Mouse (Mus musculus): ENCODE measurements around the gene Fam174b.
A peak's percentile ranks its signal among the peaks of the same experiment; 100 is the strongest.

Gene Fam174b

DNA sequence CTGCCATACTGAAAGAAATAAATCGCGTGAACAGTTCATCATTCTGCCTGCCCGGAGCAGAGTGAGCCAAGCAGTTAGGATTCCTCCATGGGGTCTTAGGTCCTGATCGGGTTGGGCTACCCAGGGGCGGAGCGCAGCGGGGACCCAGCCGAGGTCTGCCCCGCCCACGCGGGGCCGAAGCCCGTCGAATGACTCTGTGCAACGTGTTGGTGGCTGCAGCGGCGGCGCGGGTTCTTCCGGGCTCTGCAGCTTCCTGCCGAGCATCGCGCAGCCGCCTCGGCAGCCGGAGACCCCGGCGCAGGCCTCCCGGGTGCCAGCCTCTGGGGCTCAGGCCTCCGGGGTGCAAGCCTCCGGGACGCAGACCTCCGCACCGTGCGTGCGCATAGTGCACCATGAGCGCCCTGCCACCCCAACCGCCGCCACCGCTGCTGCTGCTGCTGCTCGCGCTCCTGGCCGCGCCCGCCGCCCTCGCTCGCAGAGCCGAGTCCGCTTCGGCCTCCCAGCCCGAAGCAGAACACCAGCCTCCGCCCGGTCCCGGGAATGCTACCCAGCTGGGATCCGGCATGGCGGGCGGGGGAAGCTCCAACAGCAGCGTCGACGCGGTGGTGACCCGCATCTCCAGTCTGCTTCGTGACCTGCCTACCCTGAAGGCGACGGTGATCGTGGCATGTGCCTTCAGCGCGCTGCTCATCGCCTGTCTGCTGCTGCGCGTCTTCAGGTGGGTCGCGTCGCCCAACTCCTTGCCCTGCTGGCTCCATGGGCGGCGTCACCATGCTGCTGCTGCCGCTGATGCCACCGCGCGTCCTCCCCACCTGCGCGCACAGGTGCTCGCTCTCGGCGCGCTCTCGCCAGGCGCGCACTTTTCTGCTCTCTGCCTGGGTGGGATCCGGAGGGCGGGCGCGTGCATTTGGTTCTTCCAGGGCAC lies at the start of gene Fam174b:
Fam174b (plus strand) TSS at position 192 of the 925 bp plus-strand sequence.
- DNase-seq = peak; percentile 48

DNA sequence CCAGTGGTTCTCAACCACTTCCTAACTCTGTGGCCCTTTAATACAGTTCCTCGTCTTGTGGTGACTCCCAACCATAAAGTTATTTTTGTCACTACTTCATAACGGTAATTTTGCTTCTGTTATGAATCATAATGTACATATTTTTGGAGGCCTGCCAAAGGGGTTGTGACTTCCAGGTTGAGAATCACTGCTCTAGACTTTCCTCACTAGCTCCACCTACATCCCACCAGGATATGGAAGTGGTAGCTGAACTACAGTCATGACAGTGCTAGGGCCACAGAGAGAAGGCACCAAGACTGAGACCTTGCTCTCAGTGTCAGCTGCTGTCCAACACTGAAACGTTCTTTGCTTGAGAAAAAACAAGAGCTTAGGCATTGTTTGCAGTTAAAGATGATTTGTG lies 43.0 kb upstream of the Fam174b start:
- DNase-seq = no peak

DNA sequence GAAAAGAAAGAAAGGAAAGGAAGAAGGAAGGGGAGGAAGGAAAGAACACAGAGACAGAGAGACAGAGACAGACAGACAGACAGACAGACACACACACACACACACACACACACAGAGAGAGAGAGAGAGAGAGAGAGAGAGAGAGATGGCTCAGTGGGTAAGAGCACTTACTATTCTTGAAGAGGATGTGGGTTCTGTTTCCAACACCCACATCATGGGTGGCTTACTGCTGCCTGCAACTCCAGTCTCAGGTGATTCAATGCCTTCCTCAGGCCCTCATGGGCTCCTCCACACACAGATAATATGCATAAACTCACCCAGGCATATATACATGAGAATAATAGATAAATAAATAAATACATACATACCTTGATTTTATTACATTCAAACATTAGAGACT lies 35.8 kb upstream of the Fam174b start:
- DNase-seq = no peak

DNA sequence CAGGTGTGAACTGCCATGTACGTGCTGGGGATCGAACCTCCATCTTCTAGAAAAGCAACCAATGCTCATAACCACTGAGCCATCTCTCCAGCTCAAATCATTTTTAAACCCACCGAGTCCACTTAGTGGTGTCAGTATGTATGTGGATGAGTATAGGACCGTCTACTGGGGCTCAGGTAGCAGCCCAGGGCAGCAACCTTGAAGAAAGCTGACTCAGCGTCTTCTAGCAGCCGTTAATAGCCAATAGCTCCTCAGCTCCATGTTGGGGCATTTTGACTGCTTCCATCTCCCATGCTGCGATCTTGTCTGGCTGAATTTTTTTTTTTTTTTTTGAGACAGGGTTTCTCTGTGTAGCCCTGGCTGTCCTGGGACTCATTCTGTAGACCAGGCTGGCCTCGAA lies 26.6 kb upstream of the Fam174b start:
- DNase-seq = no peak

DNA sequence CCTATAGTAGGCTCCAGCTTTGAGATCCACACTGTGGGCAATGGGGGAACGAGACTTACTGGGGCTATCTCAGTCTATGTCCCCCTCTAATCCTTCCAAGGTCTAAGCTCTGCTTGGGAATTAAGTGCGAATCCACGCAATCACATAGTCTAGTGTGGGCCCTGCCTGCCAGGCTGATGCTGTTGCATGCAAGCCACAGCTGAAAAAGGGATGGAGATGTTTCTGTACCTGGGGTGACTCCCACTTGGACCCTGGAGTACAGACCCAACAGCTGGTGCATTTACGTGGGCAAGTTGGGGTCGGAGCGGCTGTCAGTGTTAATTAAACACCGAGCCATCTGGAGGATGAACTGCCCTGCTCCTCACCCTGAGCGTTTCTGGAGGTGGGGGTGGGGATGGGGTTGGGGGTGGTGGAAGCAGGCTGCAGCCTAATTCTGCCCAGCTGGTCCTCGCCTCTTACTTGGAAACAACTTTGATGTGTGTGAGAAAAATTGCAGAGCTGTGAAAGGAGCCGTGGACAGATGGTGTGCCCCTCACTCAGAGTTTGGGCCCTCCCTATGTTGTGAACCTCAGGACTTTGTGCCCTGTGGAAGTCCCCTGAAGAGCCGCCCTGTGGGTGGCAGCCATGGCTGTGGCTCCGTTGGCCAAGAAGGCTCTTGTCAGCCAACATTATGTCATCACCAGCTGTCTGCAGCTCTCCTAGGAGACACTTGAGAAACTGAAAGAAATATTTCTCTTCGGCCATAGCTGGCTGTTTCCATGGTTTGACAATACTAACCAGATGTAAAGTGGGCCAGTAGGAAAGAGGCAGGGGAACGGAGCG lies 24.0 kb upstream of the Fam174b start:
- no peak for DNase-seq

DNA sequence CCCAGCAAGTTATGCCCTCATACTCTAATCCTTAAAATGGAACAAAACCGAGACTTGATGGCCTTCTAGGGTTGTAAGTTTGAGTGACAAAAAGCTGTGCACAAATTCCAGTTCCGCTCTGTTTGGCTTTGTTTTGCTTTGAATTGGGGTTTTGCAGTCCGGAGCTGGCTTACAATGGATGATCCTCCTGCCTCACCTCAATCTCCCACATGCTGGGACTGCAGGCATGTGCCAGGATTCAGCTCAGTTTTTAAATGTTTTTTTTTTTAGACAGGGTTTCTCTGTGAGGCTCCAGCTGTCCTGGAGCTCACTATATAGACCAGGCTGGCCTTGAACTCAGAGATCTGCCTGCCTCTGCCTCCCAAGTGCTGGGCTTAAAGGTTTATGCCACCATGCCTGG lies 23.3 kb upstream of the Fam174b start:
- DNase-seq = no peak

DNA sequence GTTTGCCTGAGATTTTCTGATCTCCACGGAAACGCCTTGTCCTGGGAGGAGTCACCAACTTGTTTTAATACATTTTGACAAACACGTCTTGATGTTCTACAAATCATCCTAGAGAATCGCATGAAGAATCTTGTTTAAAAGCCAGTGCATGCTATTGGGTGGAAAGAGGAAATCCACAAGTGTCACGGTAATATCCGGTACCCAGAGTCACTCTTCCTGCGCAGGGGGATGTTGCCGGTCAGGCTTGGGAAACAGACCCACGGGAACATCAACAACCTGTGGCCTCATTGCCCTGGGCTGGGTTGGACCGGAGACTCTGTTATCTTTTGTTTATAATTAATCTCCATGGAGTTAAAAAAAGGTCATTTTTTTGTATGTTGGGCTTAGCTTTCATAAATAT lies 22.1 kb upstream of the Fam174b start:
- DNase-seq = no peak

DNA sequence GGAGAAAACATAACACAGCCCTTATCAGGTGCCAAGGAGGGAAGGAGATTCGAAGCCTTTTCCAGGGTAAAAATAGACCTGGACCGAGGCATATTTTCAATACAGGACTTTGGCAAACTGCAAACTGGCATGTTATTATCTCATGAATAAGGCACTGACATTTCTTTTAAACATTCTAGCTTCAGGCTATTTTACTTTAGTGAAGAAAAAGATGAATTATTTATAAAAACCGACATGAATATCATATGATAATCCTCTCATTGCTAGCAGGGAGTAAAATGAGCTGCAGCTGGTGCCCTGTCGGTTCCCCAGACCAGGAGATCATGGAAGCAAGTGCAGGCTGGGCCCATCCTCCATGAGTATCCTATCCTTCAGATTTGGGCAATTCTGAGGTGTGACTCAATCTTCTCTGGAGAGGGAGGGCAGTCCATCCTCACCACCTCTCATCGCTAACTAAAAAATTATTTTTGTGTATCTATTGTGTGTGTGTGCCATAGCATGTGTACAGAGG lies 21.6 kb upstream of the Fam174b start:
- no peak for DNase-seq

DNA sequence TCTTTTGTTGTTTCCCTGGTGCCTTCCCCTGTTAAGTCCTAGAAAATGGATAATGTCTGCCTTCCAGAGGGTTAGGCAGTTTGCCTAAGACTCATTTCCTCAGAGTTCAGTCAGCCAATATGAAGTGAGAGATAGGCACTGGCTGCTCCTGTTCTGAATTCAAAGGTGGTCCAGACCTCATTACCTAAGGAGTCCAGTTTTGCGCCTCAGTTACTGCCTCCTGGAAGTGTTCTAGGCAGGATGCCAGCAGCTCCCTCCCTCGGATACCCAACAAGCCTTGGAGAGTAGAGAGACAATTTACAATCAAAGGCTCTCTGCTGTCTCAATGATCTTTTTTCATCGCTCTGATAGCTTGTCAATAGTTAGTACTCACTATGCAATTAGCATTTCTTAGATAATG lies 19.1 kb upstream of the Fam174b start:
- no peak for DNase-seq

DNA sequence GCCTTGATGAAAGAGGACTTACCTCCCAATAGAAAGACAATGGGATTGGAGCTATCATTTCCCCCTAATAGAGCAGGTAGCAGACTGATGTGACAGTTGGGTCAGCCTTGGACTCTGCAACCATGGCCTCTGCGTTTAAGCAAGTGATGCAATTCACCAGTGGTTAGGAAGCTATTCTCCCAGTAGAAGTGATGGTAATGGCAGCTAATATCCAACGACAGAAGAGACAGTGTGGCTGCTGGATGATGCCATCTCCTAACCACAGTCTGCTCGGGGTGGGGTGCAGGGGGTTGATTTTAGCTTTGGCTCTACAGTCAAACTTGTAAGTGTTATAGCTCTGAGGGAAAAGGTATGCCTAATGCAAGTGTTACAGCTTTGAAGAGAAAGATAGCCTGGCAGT lies 18.3 kb upstream of the Fam174b start:
- no peak for DNase-seq

DNA sequence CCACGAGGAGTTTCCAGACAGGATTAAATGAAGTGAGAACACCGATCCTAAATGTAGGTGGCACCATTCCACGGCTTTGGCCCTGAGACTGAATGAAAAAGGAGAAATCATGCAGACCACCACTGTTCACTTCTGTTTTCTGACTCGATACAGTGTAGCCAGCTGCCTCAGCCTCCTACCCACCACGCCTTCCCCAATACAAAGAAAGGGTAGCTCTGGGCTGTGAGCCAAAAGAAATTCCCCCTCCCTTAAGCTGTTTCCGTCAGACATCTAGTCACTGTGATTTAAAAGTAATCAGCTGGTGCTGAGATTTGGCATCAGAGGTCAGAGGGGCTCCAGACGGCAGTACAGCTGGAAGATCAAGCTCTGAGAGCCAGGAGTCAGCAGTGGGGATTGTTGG lies 10.2 kb upstream of the Fam174b start:
- no peak for DNase-seq

DNA sequence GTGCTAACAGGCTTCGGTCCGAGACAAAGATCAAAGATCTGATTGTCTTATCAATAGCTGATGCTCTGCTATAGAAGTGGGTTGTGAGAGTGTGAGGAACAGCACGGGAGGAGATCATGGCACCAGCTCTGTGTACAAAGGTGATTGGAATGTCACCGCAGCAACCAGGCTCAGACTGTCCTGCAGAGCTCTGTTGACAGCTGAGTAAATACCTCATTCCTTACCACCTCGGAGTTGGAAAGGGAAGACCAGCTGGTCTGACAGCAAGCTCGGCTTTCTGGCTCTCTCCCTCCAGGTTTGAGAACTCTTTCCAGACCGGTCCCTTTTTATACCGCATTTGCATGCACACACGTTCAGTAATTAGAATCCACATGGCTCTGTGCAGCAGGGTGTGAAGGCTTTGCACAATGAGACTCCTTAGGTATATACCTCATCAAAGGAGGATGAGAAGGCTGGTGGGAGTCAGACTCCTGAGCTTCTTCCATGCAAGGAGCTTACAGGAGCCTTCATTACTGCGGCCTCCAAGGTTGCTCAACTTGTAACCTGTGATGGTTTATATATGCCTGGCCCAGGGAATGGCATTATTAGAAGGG lies 9.6 kb upstream of the Fam174b start:
- DNase-seq = no peak

DNA sequence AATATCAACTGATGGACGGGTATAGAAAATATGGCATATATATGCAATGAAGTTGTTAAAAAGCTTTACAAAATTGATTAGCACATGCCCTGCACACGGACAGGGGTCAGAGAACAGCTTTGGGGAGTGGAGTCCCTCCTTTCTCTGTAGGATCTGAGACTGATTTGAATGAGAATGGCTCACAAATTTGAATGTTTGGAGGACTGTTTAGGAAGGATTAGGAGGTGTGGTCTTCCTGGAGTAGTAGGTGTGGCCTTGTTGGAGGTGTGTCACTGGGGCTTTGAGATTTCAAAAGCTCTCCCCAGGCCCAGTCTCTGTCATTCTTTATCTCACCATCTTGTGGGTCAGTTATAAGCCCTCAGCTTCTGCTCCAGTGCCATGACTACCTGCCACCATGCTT lies 4.1 kb upstream of the Fam174b start:
- DNase-seq = no peak

DNA sequence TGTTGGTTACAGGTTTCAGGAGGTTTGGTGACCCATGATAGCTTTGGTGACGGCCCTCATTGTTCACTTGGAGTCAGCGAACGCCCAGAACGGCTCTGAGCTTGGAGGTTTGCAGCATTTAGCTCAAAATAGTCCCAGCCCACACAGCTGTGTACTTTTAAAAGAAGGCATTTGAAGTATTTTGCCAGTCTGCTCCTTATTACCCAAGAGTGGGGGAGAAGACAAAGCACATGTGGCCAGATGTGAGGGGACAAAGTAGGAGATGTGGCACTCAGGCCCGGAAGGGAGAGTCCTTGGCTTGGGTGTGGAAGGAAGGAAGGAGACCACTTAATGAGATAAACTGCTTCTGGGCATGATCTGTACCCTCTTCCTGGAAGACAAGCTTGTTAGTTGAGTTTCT lies 1.3 kb downstream of the Fam174b start:
- DNase-seq = no peak

DNA sequence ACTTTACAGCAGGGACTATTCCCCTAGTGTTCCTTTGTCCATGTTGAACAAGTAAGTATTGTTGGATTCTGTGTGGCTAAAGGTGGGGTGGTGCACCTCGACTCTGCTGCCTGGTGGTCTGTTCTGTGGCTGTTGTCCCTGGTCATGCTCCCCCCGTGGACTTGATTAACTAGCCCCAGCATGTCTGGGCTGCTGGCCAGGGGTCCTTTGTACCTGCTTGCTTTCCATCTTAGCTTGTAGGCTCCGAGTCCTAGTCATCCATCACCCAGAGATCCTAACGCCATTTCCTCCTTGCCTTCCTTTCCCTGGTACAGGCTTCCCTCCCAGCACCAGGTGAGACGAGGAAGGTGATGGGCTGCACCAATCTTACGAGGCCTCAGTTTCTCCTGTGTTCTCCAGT lies 1.7 kb downstream of the Fam174b start:
- no peak for DNase-seq

DNA sequence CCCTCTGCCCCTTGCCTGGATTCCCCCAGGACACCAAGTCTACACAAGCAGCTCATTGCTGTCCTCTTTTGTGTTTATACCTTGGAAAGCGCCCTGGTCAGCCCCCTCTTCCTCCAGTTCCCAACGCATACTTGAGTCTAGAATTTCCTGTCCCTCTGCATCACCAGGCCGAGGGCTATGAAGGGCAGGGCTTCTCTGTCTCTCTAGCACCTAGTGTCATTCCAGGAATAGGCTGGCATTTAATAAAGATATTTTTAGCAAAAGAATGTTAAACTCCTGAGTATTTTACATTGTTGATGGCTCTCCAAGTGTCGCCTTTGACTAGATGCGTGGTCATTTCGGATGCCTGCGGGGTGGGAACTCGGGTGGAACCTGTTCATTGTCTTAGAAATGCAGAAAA lies 3.0 kb downstream of the Fam174b start:
- DNase-seq = no peak

DNA sequence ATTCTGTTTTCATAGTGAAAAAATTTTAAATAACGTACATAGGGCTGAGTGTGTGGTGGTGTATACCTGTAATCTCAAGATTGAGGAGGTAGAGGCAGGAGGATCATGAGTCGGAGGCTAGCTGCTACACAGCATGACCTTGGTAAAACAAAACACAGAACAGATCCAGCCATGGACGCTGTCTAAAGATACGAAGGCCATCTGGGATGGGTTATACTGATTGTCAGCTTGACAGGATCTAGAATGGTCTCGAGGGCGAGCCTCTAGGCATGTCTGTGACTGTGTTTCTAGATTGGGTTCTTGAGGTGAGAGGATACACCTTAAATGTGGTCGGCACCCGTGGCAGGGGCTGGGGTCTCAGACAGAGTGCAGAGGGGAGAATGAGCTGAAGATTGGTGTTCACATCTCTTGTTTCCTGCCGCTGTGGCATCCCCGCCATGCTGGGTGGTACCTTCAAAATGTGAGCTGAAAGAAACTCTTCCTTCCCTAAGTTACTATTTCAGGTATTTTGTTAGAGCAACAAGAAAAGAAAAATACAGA lies 3.8 kb downstream of the Fam174b start:
- DNase-seq = no peak

DNA sequence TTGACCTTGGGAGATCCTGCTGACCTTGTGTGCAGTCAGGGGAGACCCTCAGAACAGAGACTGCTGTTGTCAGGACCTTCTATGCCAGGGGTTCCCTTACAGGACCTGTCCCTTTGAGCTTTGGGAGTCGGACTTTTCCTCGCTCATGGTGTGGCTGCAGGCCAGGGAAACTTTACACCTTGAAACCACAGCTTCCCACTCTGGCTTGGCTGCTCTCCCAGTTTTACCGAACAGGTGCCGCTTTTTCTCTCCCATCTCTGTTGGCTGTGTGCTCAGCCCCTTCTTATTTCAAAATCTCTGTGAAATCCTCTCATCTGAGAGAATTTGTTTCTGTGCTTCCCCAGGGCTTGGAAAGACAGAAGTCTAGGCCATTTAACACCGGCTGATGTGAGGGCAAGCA lies 5.8 kb downstream of the Fam174b start:
- no peak for DNase-seq

DNA sequence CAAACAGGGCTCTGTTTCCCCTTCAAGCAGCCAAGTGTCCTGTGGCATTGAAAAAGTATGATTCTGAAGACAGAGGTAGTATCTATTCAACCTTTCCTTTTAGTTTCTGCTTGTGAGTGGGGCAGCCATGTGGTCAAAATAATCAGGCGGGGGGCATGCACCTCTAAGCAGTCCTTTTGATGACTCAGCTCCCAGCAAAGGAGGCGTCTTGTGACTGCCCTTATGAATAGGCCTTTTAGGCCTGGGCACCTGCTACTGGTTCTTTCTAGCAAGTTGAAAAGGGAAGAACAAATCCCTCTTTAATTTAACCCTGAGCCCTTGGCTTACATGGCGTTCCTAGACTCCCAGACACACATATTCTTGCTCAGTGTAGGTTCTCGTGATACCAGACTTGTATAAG lies 6.7 kb downstream of the Fam174b start:
- no peak for DNase-seq

DNA sequence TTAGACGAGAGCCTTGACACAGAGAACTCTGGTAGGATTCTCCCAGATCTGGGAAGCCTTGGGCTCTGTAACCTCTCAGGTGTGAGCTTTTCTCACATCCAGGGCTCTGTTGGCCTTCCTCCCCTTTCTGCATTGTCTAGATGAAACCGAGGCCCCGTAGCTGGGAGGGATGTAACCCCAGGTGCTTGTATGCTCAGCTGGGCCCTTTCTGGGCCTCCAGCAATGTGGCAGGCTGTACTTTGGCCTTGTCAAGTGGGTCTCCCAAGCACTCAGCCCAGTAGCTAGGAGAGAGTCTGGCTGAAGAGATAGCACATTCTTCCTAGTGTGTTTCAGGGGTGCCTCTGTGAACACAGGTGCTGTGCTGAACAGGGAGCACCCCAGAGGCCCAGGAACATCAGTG lies 7.4 kb downstream of the Fam174b start:
- DNase-seq = no peak

DNA sequence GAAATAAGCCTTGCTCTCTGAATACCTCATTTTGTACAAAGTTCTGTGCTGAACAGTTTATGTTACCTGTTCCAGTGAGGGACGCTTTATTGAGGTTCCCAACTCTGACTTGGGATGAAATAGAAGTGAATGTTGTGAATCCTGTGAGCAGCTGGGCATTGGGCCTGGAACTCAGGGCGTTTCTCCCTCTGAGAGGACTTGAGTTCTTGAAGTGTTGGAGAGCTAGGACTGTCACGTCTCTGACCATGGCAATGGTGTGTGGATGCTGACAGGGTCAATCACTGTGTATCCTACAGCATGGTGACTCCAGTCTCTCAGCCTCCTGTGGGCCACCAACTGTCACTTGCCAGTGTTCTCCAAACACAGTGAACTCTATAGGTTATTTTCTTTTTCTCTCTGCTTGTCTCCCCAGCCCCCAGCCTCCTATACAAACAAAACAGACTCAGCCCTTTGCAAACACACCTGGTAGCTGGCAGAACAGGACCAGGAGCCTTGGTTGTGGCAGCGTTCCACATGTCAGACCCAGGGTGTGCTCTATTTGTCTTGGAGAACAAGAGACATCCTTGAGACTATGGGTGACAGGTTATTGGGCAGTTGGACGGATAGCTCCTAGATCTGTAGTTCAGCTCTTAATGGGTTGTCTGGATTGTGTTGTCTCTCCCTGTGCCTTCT lies 8.5 kb downstream of the Fam174b start:
- no peak for DNase-seq

DNA sequence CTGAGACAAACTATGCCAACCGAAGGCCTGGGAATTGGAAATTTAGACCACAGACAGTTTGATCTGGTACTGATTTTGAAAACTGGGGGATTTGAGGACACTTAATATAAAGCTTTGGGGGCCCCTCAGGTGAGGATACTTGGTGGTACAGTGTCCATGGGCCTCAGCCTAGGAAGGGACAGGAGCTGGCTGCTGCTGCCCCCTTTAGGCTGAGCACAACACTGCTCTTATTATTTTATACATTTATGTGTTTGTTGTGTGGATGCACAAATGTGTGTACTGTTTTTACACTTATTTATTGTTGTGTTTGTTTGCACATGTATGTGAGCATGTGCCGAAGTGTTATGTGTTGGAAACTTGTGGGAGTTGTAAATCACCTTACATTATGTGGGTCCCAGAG lies 9.2 kb downstream of the Fam174b start:
- no peak for DNase-seq

DNA sequence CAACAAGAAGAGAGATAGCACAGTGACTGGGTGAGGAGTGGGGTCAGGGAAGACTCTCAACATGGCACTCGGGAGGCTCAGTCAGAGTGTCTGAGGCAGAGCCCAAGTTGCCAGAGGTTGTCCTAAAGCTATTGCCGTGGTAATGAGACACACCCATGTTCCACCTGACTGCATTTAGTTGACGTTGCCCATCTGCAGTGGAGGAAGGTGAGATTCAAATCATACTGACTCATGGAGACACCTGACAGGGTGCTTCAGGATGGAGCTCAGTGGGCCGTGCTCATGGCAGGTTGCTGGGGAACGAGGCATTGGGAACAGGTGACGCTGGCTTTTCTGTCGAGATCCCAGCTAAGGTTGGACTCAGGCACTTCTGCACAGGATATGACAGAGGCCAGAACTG lies 9.9 kb downstream of the Fam174b start:
- no peak for DNase-seq

All from liver (tissue).